Mouse (Mus musculus) neural tube, embryonic 11.5 days (tissue): Measurements from ENCODE around the gene Plk5. TPM values are rescaled to one million over a fixed set of nuclear protein-coding genes. Genes with fewer than 3 reads are reported as not detected.

ENCODE experiments used
- ATAC-seq: fragments of 200-750 bp; cut with Nextera tagmentation; 2 replicates; pipeline ENCODE4 v1.8.0; 2017; ENCODE audit warnings: moderate number of reproducible peaks, mild to moderate bottlenecking, moderate TSS enrichment, moderate library complexity; ENCODE audit not compliant: insufficient read depth, low FRiP score, low TSS enrichment
- DNase-seq: peaks from one replicate; pipeline ENCODE4 v3.0.0-alpha.2; 2015; ENCODE audit warnings: low spot score
- H3K27ac ChIP-seq: fragments of 300-500 bp; sonication (generic); 2 replicates; pipeline ENCODE4 v1.5.1; 2014; ENCODE audit warnings: low read depth, mild to moderate bottlenecking, low read length
- H3K27me3 ChIP-seq: fragments of 300-500 bp; sonication (generic); 2 replicates; pipeline ENCODE4 v1.6.1; 2014; ENCODE audit warnings: mild to moderate bottlenecking, low read length, mixed read lengths; ENCODE audit not compliant: control insufficient read depth, insufficient read depth
- H3K36me3 ChIP-seq: fragments of 300-500 bp; sonication (generic); 2 replicates; pipeline ENCODE4 v1.6.1; 2014; ENCODE audit warnings: mild to moderate bottlenecking, low read length, moderate library complexity, mixed read lengths; ENCODE audit not compliant: control insufficient read depth, insufficient read depth
- H3K4me1 ChIP-seq: fragments of 300-500 bp; sonication (generic); 2 replicates; pipeline ENCODE4 v1.6.1; 2014; ENCODE audit warnings: low read length, mixed read lengths; ENCODE audit not compliant: control insufficient read depth, insufficient read depth
- H3K4me2 ChIP-seq: fragments of 300-500 bp; sonication (generic); 2 replicates; pipeline ENCODE4 v1.6.1; 2014; ENCODE audit warnings: low read depth, mild to moderate bottlenecking, moderate library complexity
- H3K4me3 ChIP-seq: fragments of 300-500 bp; sonication (generic); 2 replicates; pipeline ENCODE4 v1.5.1; 2014; ENCODE audit warnings: low read depth, low read length
- H3K9ac ChIP-seq: fragments of 300-500 bp; sonication (generic); 2 replicates; pipeline ENCODE4 v1.6.1; 2014; ENCODE audit warnings: mild to moderate bottlenecking, low read length
- H3K9me3 ChIP-seq: fragments of 300-500 bp; sonication (generic); 2 replicates; pipeline ENCODE4 v1.6.1; 2016; ENCODE audit warnings: low read length; ENCODE audit not compliant: control insufficient read depth
- WGBS: fragments of 180-500 bp; shearing (Covaris S2); extraction: QIAGEN DNeasy Blood & Tissue Kit; methylation state at CpG from one replicate; pipeline ENCODE4 v1.1.7; 2014; 5-methylcytosine and 5-hydroxymethylcytosine counted together
- polyA plus RNA-seq: library from polyadenylated mRNA; unstranded; fragments of >200 nt; fragmentation: Nextera tagmentation; extraction: Ambion mirVana; gene quantifications from 2 replicates; pipeline ENCODE4 v1.2.1, GENCODE M21; 2014

Gene Plk5
- polyA plus RNA-seq, 1 experiment from 2014 or later = 0.17 TPM

GRCm38 (mm10) chr10:80376160-80376559, 19.9 kb downstream of the Plk5 start:
- no peak overlapping the region for H3K27ac ChIP-seq
- ATAC-seq = no peak
- peaks cover 7% of the 10 kb centered on the region for H3K36me3 ChIP-seq
- WGBS = 1% methylated on average over 7 of the region's 7 CpGs
- no peaks in the 10 kb centered on the region for H3K9me3 ChIP-seq
- peak; percentile 92 for DNase-seq
- no peaks in the 10 kb centered on the region for H3K27me3 ChIP-seq
- H3K4me1 ChIP-seq = peaks cover 4% of the 10 kb centered on the region
- no peak overlapping the region for H3K4me2 ChIP-seq
- H3K4me3 ChIP-seq = no peak overlapping the region
- H3K9ac ChIP-seq = no peak overlapping the region

GRCm38 (mm10) chr10:80377716-80378115, 21.5 kb downstream of the Plk5 start:
- no peak for ATAC-seq
- peaks cover 6% of the 10 kb centered on the region for H3K4me1 ChIP-seq
- H3K27me3 ChIP-seq = no peaks in the 10 kb centered on the region
- DNase-seq = no peak
- no peak overlapping the region for H3K27ac ChIP-seq
- H3K9ac ChIP-seq = no peak overlapping the region
- no peak overlapping the region for H3K4me3 ChIP-seq
- H3K36me3 ChIP-seq = peaks cover 19% of the 10 kb centered on the region
- H3K4me2 ChIP-seq = no peak overlapping the region
- WGBS = 51% methylated on average over 10 of the region's 10 CpGs
- no peaks in the 10 kb centered on the region for H3K9me3 ChIP-seq

GRCm38 (mm10) chr10:80382641-80383365, 26.5 kb downstream of the Plk5 start:
- no peak for DNase-seq
- 93% methylated on average over 7 of the region's 7 CpGs for WGBS
- no peak overlapping the region for H3K27ac ChIP-seq
- no peak for ATAC-seq
- no peak overlapping the region for H3K4me2 ChIP-seq
- H3K27me3 ChIP-seq = no peaks in the 10 kb centered on the region
- peaks cover 21% of the 10 kb centered on the region for H3K4me1 ChIP-seq
- no peaks in the 10 kb centered on the region for H3K9me3 ChIP-seq
- no peak overlapping the region for H3K9ac ChIP-seq
- H3K4me3 ChIP-seq = no peak overlapping the region; the same call in 1 of the 2 replicates
- peaks cover 29% of the 10 kb centered on the region for H3K36me3 ChIP-seq

- Histone ChIP-seq H3K36me3 (peaks cover 29% of the 10 kb centered on the region), H3K4me3 (peak overlapping the region; percentile 19), H3K27me3 (no peaks in the 10 kb centered on the region), H3K4me2 (peak overlapping the region; percentile 81), H3K27ac (no peak overlapping the region), H3K9me3 (no peaks in the 10 kb centered on the region), H3K9ac (no peak overlapping the region; the same call in 1 of the 2 replicates), H3K4me1 (peaks cover 27% of the 10 kb centered on the region)
- no peak for ATAC-seq
- DNase-seq = no peak
- 67% methylated on average over 4 of the region's 4 CpGs for WGBS
These were observed 27.2 kb downstream of the Plk5 start for GRCm38 (mm10) chr10:80383431-80383830.

GRCm38 (mm10) chr10:80384115-80384639, 27.9 kb downstream of the Plk5 start:
- DNase-seq (no peak), ATAC-seq (no peak)
- 94% methylated on average over 4 of the region's 4 CpGs for WGBS
- Histone ChIP-seq H3K36me3 (peaks cover 29% of the 10 kb centered on the region), H3K4me3 (peak overlapping the region; percentile 94), H3K9ac (peak overlapping the region; percentile 99), H3K27ac (no peak overlapping the region), H3K27me3 (no peaks in the 10 kb centered on the region), H3K9me3 (no peaks in the 10 kb centered on the region), H3K4me2 (peak overlapping the region; percentile 81), H3K4me1 (peaks cover 28% of the 10 kb centered on the region)

GRCm38 (mm10) chr10:80384709-80385108, 28.4 kb downstream of the Plk5 start:
- Histone ChIP-seq H3K36me3 (peaks cover 29% of the 10 kb centered on the region), H3K9ac (peak overlapping the region; percentile 99), H3K27ac (peak overlapping the region; percentile 93), H3K4me1 (peaks cover 28% of the 10 kb centered on the region), H3K4me2 (peak overlapping the region; percentile 81), H3K27me3 (no peaks in the 10 kb centered on the region), H3K4me3 (peak overlapping the region; percentile 94), H3K9me3 (no peaks in the 10 kb centered on the region)
- 80% methylated on average over 7 of the region's 7 CpGs for WGBS
- no peak for DNase-seq
- no peak for ATAC-seq

- Histone ChIP-seq H3K4me3 (peak overlapping the region; percentile 94), H3K27me3 (no peaks in the 10 kb centered on the region), H3K4me2 (peak overlapping the region; percentile 81), H3K27ac (peak overlapping the region; percentile 93), H3K4me1 (peaks cover 28% of the 10 kb centered on the region), H3K36me3 (peaks cover 26% of the 10 kb centered on the region), H3K9me3 (no peaks in the 10 kb centered on the region), H3K9ac (peak overlapping the region; percentile 99)
- DNase-seq = no peak
- ATAC-seq = peak; percentile 16; the same call in 1 of the 2 replicates
- WGBS = 13% methylated on average over 7 of the region's 7 CpGs
These were observed 29.1 kb downstream of the Plk5 start for GRCm38 (mm10) chr10:80385310-80385709.

- WGBS = under 1% methylated on average over 34 of the region's 34 CpGs
- H3K4me2 ChIP-seq = peak overlapping the region; percentile 81
- peaks cover 28% of the 10 kb centered on the region for H3K36me3 ChIP-seq
- peak; percentile 83 for ATAC-seq
- H3K27ac ChIP-seq = peak overlapping the region; percentile 93
- H3K4me1 ChIP-seq = peaks cover 25% of the 10 kb centered on the region
- DNase-seq = peak; percentile 81
- peak overlapping the region; percentile 94 for H3K4me3 ChIP-seq
- H3K9ac ChIP-seq = peak overlapping the region; percentile 99
- H3K27me3 ChIP-seq = no peaks in the 10 kb centered on the region
- no peaks in the 10 kb centered on the region for H3K9me3 ChIP-seq
These were observed 29.8 kb downstream of the Plk5 start for GRCm38 (mm10) chr10:80385811-80386734.
